Mouse (Mus musculus): ENCODE results near the gene Gpr137c. TPM values are rescaled to one million over a fixed set of nuclear protein-coding genes. Genes with fewer than 3 reads are reported as not detected.
A peak's percentile ranks its signal among the peaks of the same experiment; 100 is the strongest.

The Gpr137c gene
- polyA plus RNA-seq, 1 experiment from 2014 or later: 0.82 TPM

DNA sequence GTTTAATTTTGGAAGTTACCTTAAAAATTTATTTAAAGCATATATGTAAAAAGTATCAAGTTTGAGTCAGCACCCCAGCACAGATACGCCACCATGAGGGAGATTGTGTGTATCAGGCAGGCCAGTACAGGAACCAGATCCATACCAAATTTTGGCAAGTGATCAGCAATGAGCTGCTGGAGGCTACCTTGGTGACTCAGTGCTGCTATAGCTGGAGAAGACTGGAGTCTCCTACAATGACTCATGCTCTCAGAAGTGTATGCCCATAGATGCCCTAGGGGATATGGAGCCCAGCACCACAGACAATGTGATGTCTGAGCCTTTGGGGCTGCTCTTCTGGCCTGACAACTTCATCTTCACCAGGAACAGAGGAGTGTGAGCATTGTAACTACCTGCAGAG lies 8.1 kb upstream of the Gpr137c start:
- 95% methylated on average over 1 of the region's 1 CpGs for WGBS
- no peaks in the 10 kb centered on the region for H3K27me3 ChIP-seq (replicated peaks; ENCODE audit: control insufficient read depth, insufficient read depth, low read length)
- no peak overlapping the region for H3K27ac ChIP-seq (ENCODE audit: low read length)
- H3K4me1 ChIP-seq (ENCODE audit: control insufficient read depth, insufficient read depth, low read length): no peaks in the 10 kb centered on the region
- no peaks in the 10 kb centered on the region for H3K36me3 ChIP-seq (ENCODE audit: control insufficient read depth, insufficient read depth, low read length)
- no peak overlapping the region for H3K4me3 ChIP-seq (ENCODE audit: low read length)
- H3K4me2 ChIP-seq (ENCODE audit: low read depth, low read length): no peak overlapping the region
- no peaks in the 10 kb centered on the region for H3K9me3 ChIP-seq (ENCODE audit: control insufficient read depth, low read length)
- H3K9ac ChIP-seq (ENCODE audit: low read depth, low read length): no peak overlapping the region
- no peak for ATAC-seq

GRCm38 (mm10) chr14:45216711-45217340 lies 2.7 kb upstream of the Gpr137c start:
- ATAC-seq: no peak
- Histone ChIP-seq H3K27ac (ENCODE audit: low read length) (no peak overlapping the region), H3K9me3 (ENCODE audit: control insufficient read depth, low read length) (no peaks in the 10 kb centered on the region), H3K4me3 (ENCODE audit: low read length) (no peak overlapping the region), H3K9ac (ENCODE audit: low read depth, low read length) (no peak overlapping the region), H3K27me3 (replicated peaks; ENCODE audit: control insufficient read depth, insufficient read depth, low read length) (no peaks in the 10 kb centered on the region), H3K36me3 (ENCODE audit: control insufficient read depth, insufficient read depth, low read length) (no peaks in the 10 kb centered on the region), H3K4me1 (ENCODE audit: control insufficient read depth, insufficient read depth, low read length) (no peaks in the 10 kb centered on the region), H3K4me2 (ENCODE audit: low read depth, low read length) (no peak overlapping the region)
- 89% methylated on average over 9 of the region's 9 CpGs for WGBS

- no peak overlapping the region for H3K27ac ChIP-seq (ENCODE audit: low read length)
- WGBS: 78% methylated on average over 4 of the region's 4 CpGs
- H3K4me2 ChIP-seq (ENCODE audit: low read depth, low read length): no peak overlapping the region
- H3K4me3 ChIP-seq (ENCODE audit: low read length): no peak overlapping the region
- no peaks in the 10 kb centered on the region for H3K9me3 ChIP-seq (ENCODE audit: control insufficient read depth, low read length)
- no peak overlapping the region for H3K9ac ChIP-seq (ENCODE audit: low read depth, low read length)
- no peaks in the 10 kb centered on the region for H3K4me1 ChIP-seq (ENCODE audit: control insufficient read depth, insufficient read depth, low read length)
- no peaks in the 10 kb centered on the region for H3K27me3 ChIP-seq (replicated peaks; ENCODE audit: control insufficient read depth, insufficient read depth, low read length)
- no peak for ATAC-seq
- H3K36me3 ChIP-seq (ENCODE audit: control insufficient read depth, insufficient read depth, low read length): no peaks in the 10 kb centered on the region
Observed at GRCm38 (mm10) chr14:45217693-45218092, 1.8 kb upstream of the Gpr137c start.

DNA sequence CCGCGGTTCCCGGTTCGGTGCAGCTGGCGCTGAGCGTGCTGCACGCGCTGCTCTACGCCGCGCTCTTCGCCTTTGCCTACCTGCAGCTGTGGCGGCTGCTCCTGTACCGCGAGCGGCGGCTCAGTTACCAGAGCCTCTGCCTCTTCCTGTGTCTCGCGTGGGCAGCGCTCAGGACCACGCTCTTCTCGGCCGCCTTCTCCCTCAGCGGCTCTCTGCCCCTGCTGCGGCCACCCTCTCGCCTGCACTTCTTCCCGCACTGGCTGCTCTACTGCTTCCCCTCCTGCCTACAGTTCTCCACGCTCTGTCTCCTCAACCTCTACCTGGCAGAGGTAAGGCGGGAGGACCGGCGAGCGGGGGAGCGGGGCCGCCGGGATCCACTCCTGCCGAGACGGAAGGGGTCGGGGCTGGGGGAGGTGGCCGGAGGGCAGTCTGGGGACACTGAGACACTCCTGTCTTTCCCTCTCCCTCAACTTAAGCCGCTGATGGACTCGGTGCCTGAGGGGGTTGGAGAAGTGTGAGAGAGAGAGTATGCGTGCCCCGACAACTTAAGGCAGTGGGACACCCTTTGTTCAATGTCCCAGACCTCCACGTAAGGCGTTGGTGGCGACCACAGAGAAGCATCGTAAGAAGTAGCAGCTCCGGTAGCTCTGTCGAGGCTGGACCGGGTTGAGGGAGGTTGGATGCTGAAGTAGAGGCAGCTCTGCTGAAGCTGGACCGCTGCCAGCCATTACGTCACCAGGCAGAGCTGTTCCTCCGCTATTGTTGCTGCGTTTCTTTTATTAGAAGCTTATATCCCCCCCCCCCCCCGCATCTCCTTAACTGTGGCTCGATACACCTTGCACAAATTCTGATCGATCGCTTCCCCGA lies 806 bp downstream of the Gpr137c start, which contains the start of gene Txndc16:
Gene Txndc16 (minus strand): TSS at position 239 of the 867 bp plus-strand sequence.
- under 1% methylated on average over 59 of the region's 59 CpGs for WGBS

DNA sequence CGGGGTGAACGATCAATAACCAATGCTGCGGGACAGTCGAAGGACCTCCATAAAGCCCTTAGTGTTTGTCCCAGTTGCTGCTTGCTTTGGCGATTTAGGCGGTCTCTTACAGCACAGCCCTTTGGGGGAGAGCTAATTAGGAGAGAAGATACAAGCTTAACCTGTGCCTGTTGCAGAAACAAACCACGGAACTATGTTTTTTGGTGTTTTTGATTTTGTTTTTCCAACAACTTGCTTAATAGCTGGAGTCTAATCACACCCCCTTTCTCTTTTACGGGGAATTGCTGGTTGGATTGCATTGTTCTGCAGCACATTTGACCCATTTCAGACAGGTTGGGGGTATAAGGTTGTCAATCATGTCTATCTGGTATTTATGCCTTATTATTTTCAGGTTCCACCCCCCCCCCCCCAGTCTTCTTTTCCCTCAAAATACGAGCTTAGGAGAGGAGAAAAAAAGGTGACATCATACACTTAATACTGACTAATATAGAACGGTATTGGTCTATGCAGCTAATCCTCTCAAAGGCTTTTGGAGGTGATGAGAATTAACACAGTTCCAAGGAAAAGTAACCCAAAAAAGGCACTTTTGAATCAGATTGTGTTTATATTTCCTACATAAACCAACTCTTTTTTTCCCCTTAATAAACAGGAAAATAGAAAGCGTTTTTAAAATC lies 1.6 kb downstream of the Gpr137c start:
- peak overlapping the region; percentile 87 for H3K9ac ChIP-seq (ENCODE audit: low read depth, low read length)
- no peak overlapping the region for H3K27ac ChIP-seq (ENCODE audit: low read length)
- WGBS: 9% methylated on average over 11 of the region's 11 CpGs
- peak overlapping the region; percentile 83 for H3K4me3 ChIP-seq (ENCODE audit: low read length)
- H3K4me1 ChIP-seq (ENCODE audit: control insufficient read depth, insufficient read depth, low read length): no peaks in the 10 kb centered on the region
- H3K4me2 ChIP-seq (ENCODE audit: low read depth, low read length): peak overlapping the region; percentile 98
- H3K9me3 ChIP-seq (ENCODE audit: control insufficient read depth, low read length): no peaks in the 10 kb centered on the region
- ATAC-seq: no peak
- no peaks in the 10 kb centered on the region for H3K36me3 ChIP-seq (ENCODE audit: control insufficient read depth, insufficient read depth, low read length)
- no peaks in the 10 kb centered on the region for H3K27me3 ChIP-seq (replicated peaks; ENCODE audit: control insufficient read depth, insufficient read depth, low read length)

More for the DNA sequence above, 806 bp downstream of the Gpr137c start, which contains the start of gene Txndc16:
- Histone ChIP-seq H3K4me3 (ENCODE audit: low read length) (peak within 1 kb of the TSS; percentile 83), H3K27ac (ENCODE audit: low read length) (peak within 1 kb of the TSS; percentile 89), H3K27me3 (replicated peaks; ENCODE audit: control insufficient read depth, insufficient read depth, low read length) (no peaks in the 10 kb centered on the region), H3K9ac (ENCODE audit: low read depth, low read length) (peak within 1 kb of the TSS; percentile 87), H3K4me2 (ENCODE audit: low read depth, low read length) (peak within 1 kb of the TSS; percentile 98), H3K9me3 (ENCODE audit: control insufficient read depth, low read length) (no peaks in the 10 kb centered on the region), H3K4me1 (ENCODE audit: control insufficient read depth, insufficient read depth, low read length) (no peaks in the 10 kb centered on the region), H3K36me3 (ENCODE audit: control insufficient read depth, insufficient read depth, low read length) (no peaks in the 10 kb centered on the region)
- peak; percentile 51 for ATAC-seq

DNA sequence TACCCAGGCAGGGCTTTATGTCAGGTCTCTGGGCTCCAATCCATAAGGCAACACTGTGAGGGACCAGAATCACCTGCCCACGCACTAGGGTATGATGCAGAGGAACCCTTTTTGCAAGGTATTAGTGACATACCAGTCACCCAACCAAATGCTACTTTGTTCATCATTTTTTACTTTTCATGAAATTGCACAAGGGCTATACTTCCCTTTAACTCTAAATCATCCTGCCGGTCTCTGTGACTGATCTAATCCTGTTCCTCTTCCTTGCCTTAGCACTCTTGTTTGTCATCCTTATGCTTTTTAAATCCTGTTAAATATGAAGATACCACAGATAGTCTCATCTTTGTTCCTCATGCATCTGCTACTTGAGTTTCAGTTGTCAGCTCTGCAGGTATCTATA lies 19.5 kb downstream of the Gpr137c start:
- H3K9ac ChIP-seq (ENCODE audit: low read depth, low read length): no peak overlapping the region
- 75% methylated on average over 2 of the region's 2 CpGs for WGBS
- no peaks in the 10 kb centered on the region for H3K36me3 ChIP-seq (ENCODE audit: control insufficient read depth, insufficient read depth, low read length)
- H3K4me3 ChIP-seq (ENCODE audit: low read length): no peak overlapping the region
- H3K27ac ChIP-seq (ENCODE audit: low read length): no peak overlapping the region
- H3K27me3 ChIP-seq (replicated peaks; ENCODE audit: control insufficient read depth, insufficient read depth, low read length): no peaks in the 10 kb centered on the region
- H3K9me3 ChIP-seq (ENCODE audit: control insufficient read depth, low read length): no peaks in the 10 kb centered on the region
- H3K4me2 ChIP-seq (ENCODE audit: low read depth, low read length): no peak overlapping the region
- no peak for ATAC-seq
- no peaks in the 10 kb centered on the region for H3K4me1 ChIP-seq (ENCODE audit: control insufficient read depth, insufficient read depth, low read length)

DNA sequence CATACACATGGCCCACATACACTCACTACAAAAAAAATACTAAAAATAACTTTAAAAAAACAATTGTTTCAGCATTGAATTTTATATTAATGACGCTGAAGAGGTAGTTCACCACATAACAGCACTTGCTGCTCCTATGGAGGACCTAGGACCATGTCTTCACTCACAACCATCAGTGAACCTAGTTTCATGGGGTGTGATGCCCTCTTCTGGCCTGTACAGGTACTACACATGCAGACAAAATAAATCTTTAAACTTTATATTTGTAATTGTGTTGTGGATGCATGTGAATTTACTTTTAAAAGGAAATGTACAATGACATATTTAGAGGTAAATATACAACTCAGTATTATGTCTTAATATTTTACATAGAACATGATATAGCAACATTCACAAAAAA lies 22.1 kb downstream of the Gpr137c start:
- no peak overlapping the region for H3K27ac ChIP-seq (ENCODE audit: low read length)
- WGBS: 44% methylated on average over 1 of the region's 1 CpGs

GRCm38 (mm10) chr14:45251548-45252076 lies 32.1 kb downstream of the Gpr137c start:
- H3K9ac ChIP-seq (ENCODE audit: low read depth, low read length): no peak overlapping the region
- no peaks in the 10 kb centered on the region for H3K9me3 ChIP-seq (ENCODE audit: control insufficient read depth, low read length)
- H3K27ac ChIP-seq (ENCODE audit: low read length): no peak overlapping the region
- ATAC-seq: no peak
- H3K4me1 ChIP-seq (ENCODE audit: control insufficient read depth, insufficient read depth, low read length): no peaks in the 10 kb centered on the region
- 86% methylated on average over 4 of the region's 4 CpGs for WGBS
- no peak overlapping the region for H3K4me3 ChIP-seq (ENCODE audit: low read length)
- no peaks in the 10 kb centered on the region for H3K36me3 ChIP-seq (ENCODE audit: control insufficient read depth, insufficient read depth, low read length)
- no peak overlapping the region for H3K4me2 ChIP-seq (ENCODE audit: low read depth, low read length)
- no peaks in the 10 kb centered on the region for H3K27me3 ChIP-seq (replicated peaks; ENCODE audit: control insufficient read depth, insufficient read depth, low read length)

More for the DNA sequence above, 22.1 kb downstream of the Gpr137c start:
- Histone ChIP-seq H3K4me3 (ENCODE audit: low read length) (no peak overlapping the region), H3K36me3 (ENCODE audit: control insufficient read depth, insufficient read depth, low read length) (no peaks in the 10 kb centered on the region), H3K27me3 (replicated peaks; ENCODE audit: control insufficient read depth, insufficient read depth, low read length) (no peaks in the 10 kb centered on the region), H3K4me1 (ENCODE audit: control insufficient read depth, insufficient read depth, low read length) (no peaks in the 10 kb centered on the region), H3K9me3 (ENCODE audit: control insufficient read depth, low read length) (no peaks in the 10 kb centered on the region), H3K4me2 (ENCODE audit: low read depth, low read length) (no peak overlapping the region), H3K9ac (ENCODE audit: low read depth, low read length) (no peak overlapping the region)
- no peak for ATAC-seq
